Mouse (Mus musculus): ENCODE results near the gene S100b. TPM values are rescaled to one million over a fixed set of nuclear protein-coding genes. Genes with fewer than 3 reads are reported as not detected.

The S100b gene
- polyA plus RNA-seq, 1 experiment from 2014 or later, result 0.42 TPM

DNA sequence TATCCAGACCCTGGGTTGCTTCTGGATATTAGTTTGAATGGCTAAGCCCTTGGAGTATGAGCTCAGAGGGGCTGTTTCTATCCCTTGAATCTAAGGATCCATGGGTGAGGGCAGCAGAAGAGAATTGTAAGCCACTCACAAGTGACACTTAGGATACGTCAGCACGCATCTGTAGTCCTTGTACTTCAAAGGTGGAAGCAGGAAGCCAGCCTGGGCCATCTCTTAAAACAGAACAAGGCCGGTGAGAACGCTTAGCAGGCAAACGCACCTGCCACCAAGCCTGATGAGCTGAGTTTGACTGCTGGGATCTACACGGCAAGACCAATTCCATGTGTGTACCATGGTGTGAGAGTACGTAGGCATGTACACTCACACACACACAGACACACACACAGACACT is 3.6 kb downstream of the S100b start:
- 92% methylated on average over 7 of the region's 7 CpGs for WGBS

DNA sequence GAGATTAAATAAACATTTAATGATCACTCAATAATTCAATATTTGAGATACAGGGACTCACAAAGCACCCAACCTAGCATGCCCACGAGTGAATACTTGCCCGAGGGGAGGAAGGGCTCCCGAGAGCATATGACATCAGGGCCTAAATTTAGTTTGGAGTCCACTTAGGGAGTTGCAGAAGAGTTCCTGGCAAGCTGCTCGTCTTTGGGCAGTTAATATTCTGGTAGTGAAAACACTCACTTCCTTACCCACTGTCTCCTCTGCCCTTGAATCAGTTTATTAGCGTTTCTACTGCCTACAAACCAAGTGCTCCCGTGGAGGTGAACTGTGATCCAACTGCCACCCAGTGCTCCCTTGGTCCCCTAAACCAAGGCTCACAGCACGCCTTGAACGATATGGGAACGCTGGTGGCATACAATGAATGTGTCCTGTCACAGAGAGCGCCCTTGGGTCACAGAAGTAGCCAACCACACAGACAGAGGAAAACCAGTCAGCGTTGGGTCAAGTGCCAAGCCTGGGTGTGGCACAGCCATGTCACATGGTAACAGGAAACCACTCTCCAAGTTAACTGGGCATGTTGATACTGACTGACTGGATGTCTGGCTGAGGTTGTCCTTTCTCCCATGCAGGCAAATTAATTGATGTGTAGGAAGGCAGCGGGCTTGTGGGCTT is 4.2 kb downstream of the S100b start:
- H3K4me1 ChIP-seq (replicated peaks; ENCODE audit: insufficient read depth, low read length), result 0 out of 2 replicates have a peak, but pooled peaks cover 2% of the 10 kb centered on the region
- no peak overlapping the region for H3K4me2 ChIP-seq (ENCODE audit: low read length)
- DNase-seq (ENCODE audit: low spot score) (no peak), ATAC-seq (replicated peaks; ENCODE audit: low FRiP score, low read depth) (no peak)
- H3K27ac ChIP-seq, result no peak overlapping the region
- WGBS, result 60% methylated on average over 12 of the region's 12 CpGs
- no peak overlapping the region for H3K9ac ChIP-seq (ENCODE audit: low read depth, low read length)
- no peaks in the 10 kb centered on the region for H3K27me3 ChIP-seq (ENCODE audit: insufficient read depth, low read length)
- H3K36me3 ChIP-seq (ENCODE audit: insufficient read depth, low read length), result no peaks in the 10 kb centered on the region
- no peak overlapping the region for H3K4me3 ChIP-seq (replicated peaks; ENCODE audit: low read depth, low read length)
- H3K9me3 ChIP-seq (replicated peaks; ENCODE audit: low read length), result no peaks in the 10 kb centered on the region
- TF ChIP-seq CTCF (IDR thresholded peaks at IDR 0.05; ENCODE audit: low read depth), result no peak

More for the DNA sequence above, 3.6 kb downstream of the S100b start:
- no peak overlapping the region for H3K4me2 ChIP-seq (ENCODE audit: low read length)
- no peak overlapping the region for H3K9ac ChIP-seq (ENCODE audit: low read depth, low read length)
- no peak overlapping the region for H3K4me3 ChIP-seq (replicated peaks; ENCODE audit: low read depth, low read length)
- no peak for TF ChIP-seq CTCF (IDR thresholded peaks at IDR 0.05; ENCODE audit: low read depth)
- no peaks in the 10 kb centered on the region for H3K36me3 ChIP-seq (ENCODE audit: insufficient read depth, low read length)
- H3K27ac ChIP-seq, result no peak overlapping the region
- no peaks in the 10 kb centered on the region for H3K9me3 ChIP-seq (replicated peaks; ENCODE audit: low read length)
- H3K27me3 ChIP-seq (ENCODE audit: insufficient read depth, low read length), result no peaks in the 10 kb centered on the region
- DNase-seq (ENCODE audit: low spot score) (no peak), ATAC-seq (replicated peaks; ENCODE audit: low FRiP score, low read depth) (no peak)
- 0 out of 2 replicates have a peak, but pooled peaks cover 2% of the 10 kb centered on the region for H3K4me1 ChIP-seq (replicated peaks; ENCODE audit: insufficient read depth, low read length)

DNA sequence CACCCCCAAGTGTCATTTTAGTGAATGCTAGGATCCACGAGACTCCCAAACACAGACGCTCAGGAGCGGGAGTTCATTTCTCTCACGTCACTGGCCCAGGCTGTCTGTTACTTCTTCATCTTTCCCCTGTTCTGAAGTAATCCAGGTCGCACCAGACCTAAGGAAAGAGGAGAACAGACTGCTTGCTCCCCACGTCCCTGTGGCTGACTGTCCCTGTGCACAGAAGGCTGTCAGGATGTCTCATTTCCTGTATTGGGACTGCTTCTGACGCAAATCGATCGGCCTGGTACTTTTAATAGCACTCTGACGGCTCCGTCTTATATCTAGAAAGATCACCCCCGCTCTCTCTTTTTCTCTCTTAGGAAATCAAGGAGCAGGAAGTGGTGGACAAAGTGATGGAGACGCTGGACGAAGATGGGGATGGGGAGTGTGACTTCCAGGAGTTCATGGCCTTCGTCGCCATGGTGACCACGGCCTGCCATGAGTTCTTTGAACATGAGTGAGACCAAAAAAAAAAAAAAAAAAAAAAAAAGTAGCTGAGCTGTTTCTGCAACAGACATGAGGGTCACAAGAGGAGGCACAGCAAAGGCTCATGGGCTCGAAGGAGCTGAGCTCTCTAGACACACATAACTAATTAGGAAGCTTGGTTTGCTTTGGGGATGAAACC is 6.0 kb downstream of the S100b start:
- ATAC-seq (replicated peaks; ENCODE audit: low FRiP score, low read depth) (no peak), DNase-seq (ENCODE audit: low spot score) (no peak)
- Histone ChIP-seq H3K9me3 (replicated peaks; ENCODE audit: low read length) (no peaks in the 10 kb centered on the region), H3K9ac (ENCODE audit: low read depth, low read length) (no peak overlapping the region), H3K27ac (no peak overlapping the region), H3K27me3 (ENCODE audit: insufficient read depth, low read length) (no peaks in the 10 kb centered on the region), H3K4me2 (ENCODE audit: low read length) (no peak overlapping the region), H3K4me1 (replicated peaks; ENCODE audit: insufficient read depth, low read length) (0 out of 2 replicates have a peak, but pooled peaks cover 2% of the 10 kb centered on the region), H3K4me3 (replicated peaks; ENCODE audit: low read depth, low read length) (no peak overlapping the region), H3K36me3 (ENCODE audit: insufficient read depth, low read length) (0 out of 2 replicates have a peak, but pooled peaks cover 4% of the 10 kb centered on the region)
- WGBS, result 64% methylated on average over 18 of the region's 18 CpGs
- no peak for TF ChIP-seq CTCF (IDR thresholded peaks at IDR 0.05; ENCODE audit: low read depth)

DNA sequence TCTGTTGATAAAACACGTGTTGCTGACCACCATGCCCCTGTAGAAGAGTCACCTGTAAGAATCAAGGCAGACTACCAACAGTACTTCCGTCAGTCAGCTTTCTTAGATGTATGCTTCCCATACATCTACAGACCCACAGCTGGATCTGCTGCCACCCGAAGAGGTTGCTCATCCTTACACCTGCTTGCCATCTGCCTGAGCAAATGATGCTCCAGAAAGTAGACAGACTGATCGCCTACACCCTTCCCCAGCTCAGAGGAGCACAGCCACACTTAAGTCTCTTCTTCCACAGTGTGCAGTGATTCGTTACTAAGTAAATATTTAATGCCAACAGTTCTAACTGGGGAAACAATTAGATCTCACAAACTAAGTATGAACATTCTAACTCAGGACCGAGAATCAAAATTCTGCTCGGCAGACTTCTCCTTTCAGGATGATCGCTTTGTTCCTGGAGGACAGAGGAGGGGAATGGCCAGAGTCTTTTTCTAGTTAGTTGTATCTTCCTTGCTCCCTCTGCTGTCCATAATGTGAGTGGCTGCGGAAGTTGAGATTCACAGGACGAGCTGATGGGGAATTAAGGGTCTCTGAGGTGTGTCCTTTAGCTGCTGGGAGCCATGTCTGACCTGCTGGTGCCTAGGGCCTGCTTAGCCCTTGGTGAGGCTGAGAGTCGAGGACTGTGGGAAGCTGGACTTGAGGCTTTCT is 6.9 kb downstream of the S100b start:
- H3K9ac ChIP-seq (ENCODE audit: low read depth, low read length), result no peak overlapping the region
- H3K27ac ChIP-seq, result no peak overlapping the region
- H3K27me3 ChIP-seq (ENCODE audit: insufficient read depth, low read length), result no peaks in the 10 kb centered on the region
- DNase-seq (ENCODE audit: low spot score), result peak; percentile 79
- H3K4me1 ChIP-seq (replicated peaks; ENCODE audit: insufficient read depth, low read length), result 0 out of 2 replicates have a peak, but pooled peaks cover 2% of the 10 kb centered on the region
- no peak overlapping the region for H3K4me3 ChIP-seq (replicated peaks; ENCODE audit: low read depth, low read length)
- ATAC-seq (replicated peaks; ENCODE audit: low FRiP score, low read depth), result no peak
- WGBS, result 54% methylated on average over 11 of the region's 11 CpGs
- H3K36me3 ChIP-seq (ENCODE audit: insufficient read depth, low read length), result peaks cover 11% of the 10 kb centered on the region; the same call in 1 of the 2 replicates
- peak; percentile 57 for TF ChIP-seq CTCF (IDR thresholded peaks at IDR 0.05; ENCODE audit: low read depth)
- no peak overlapping the region for H3K4me2 ChIP-seq (ENCODE audit: low read length)
- H3K9me3 ChIP-seq (replicated peaks; ENCODE audit: low read length), result no peaks in the 10 kb centered on the region

DNA sequence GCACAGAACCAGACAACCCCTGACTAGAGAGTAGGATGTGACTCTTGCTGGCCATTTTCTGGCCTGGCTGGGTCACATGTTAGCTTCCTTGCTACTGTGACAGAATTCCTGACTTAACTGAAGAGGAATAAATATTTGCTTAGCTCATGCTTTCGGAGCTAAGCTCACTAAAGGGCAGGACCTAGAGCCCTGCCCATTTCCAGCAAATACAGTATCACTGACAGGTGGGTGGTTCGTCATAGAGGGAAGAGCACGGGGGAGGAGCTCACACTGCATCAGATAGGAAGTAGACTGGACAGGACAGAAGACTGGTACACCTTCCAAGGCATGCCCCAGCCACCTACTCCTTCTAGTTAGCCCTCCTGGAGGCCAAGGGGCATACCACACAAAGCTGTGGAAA is 7.8 kb downstream of the S100b start:
- Histone ChIP-seq H3K9ac (ENCODE audit: low read depth, low read length) (no peak overlapping the region), H3K4me2 (ENCODE audit: low read length) (no peak overlapping the region), H3K36me3 (ENCODE audit: insufficient read depth, low read length) (peaks cover 15% of the 10 kb centered on the region; the same call in 1 of the 2 replicates), H3K27me3 (ENCODE audit: insufficient read depth, low read length) (no peaks in the 10 kb centered on the region), H3K9me3 (replicated peaks; ENCODE audit: low read length) (no peaks in the 10 kb centered on the region), H3K4me1 (replicated peaks; ENCODE audit: insufficient read depth, low read length) (0 out of 2 replicates have a peak, but pooled peaks cover 2% of the 10 kb centered on the region), H3K27ac (no peak overlapping the region), H3K4me3 (replicated peaks; ENCODE audit: low read depth, low read length) (no peak overlapping the region)
- TF ChIP-seq CTCF (IDR thresholded peaks at IDR 0.05; ENCODE audit: low read depth), result no peak
- ATAC-seq (replicated peaks; ENCODE audit: low FRiP score, low read depth) (peak; percentile 47), DNase-seq (ENCODE audit: low spot score) (no peak)
- 59% methylated on average over 3 of the region's 3 CpGs for WGBS

DNA sequence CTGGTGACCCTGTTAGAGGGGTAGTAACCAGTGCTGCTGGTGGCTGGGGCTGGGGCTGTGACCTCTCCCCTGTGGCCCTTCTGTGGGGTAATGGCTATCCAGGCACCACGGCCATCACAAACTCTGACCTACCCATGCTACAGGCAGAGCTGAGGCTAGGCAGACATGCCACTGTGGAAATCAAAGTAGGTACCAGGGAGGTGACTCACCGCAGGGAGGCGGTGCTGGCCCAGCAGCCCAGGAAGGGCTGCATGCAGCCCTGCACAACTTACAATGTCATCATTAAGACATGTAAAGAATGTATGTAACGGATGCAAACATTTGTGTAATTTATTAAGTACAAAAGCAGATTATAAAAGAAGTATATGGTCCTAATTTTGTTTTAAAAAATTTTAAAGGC is 8.8 kb downstream of the S100b start:
- DNase-seq (ENCODE audit: low spot score) (no peak), ATAC-seq (replicated peaks; ENCODE audit: low FRiP score, low read depth) (no peak)
- 74% methylated on average over 4 of the region's 4 CpGs for WGBS
- no peak for TF ChIP-seq CTCF (IDR thresholded peaks at IDR 0.05; ENCODE audit: low read depth)
- Histone ChIP-seq H3K36me3 (ENCODE audit: insufficient read depth, low read length) (peaks cover 20% of the 10 kb centered on the region), H3K9ac (ENCODE audit: low read depth, low read length) (no peak overlapping the region), H3K4me1 (replicated peaks; ENCODE audit: insufficient read depth, low read length) (0 out of 2 replicates have a peak, but pooled peaks cover 2% of the 10 kb centered on the region), H3K27ac (no peak overlapping the region), H3K4me2 (ENCODE audit: low read length) (no peak overlapping the region), H3K9me3 (replicated peaks; ENCODE audit: low read length) (no peaks in the 10 kb centered on the region), H3K27me3 (ENCODE audit: insufficient read depth, low read length) (no peaks in the 10 kb centered on the region), H3K4me3 (replicated peaks; ENCODE audit: low read depth, low read length) (no peak overlapping the region)

Data from kidney, postnatal 0 days (tissue).